Mouse (Mus musculus): Measurements from ENCODE around the gene Saal1. TPM values are rescaled to one million over a fixed set of nuclear protein-coding genes. Genes with fewer than 3 reads are reported as not detected.
"Not testable (repeated sequence)": the region's sequence is repeated elsewhere in the genome, so short reads cannot be mapped to it uniquely, and the experiment has no call there.

The Saal1 gene
- total and polyA plus RNA-seq, 2 experiments from 2014 or later = 13.3 to 14.3 TPM

DNA sequence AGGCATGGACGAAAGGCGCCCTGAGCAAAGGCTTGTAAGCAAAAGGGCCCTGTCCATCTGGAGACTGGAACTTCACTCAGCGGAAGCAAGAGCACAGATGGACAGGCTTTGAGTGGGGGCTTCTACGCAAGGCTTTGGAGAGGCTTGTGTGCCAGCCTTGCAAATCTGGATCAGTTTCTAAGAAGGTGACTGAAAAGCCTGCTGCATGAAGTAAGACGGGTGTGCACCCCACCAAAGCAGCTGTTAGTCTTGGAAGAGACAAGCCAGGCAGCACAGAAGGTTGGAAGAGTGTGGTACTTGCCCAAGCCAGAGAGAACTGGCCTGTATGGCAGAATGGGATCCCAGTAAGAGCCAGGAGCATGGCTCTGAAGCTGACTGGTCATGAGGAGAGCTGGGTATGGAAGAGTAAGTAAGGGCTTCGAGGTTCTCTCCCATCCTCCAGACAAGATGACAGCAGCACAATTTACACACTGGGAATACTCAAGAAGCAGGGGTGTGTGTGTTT is 9.9 kb downstream of the Saal1 start:
- Histone ChIP-seq H3K27ac (ENCODE audit: low read depth, low read length) (no peak overlapping the region), H3K4me2 (ENCODE audit: low read depth) (no peak overlapping the region), H3K9me3 (ENCODE audit: low read length) (no peaks in the 10 kb centered on the region), H3K9ac (no peak overlapping the region), H3K36me3 (ENCODE audit: insufficient read depth) (peaks cover 83% of the 10 kb centered on the region), H3K4me3 (ENCODE audit: low read depth, low read length) (no peak overlapping the region), H3K27me3 (ENCODE audit: insufficient read depth, low read length) (no peaks in the 10 kb centered on the region), H3K4me1 (ENCODE audit: insufficient read depth) (no peaks in the 10 kb centered on the region)
- TF ChIP-seq CTCF (IDR thresholded peaks at IDR 0.05; ENCODE audit: low read depth) = no peak
- DNase-seq = no peak
- ATAC-seq = no peak
- WGBS = 83% methylated on average over 6 of the region's 6 CpGs

DNA sequence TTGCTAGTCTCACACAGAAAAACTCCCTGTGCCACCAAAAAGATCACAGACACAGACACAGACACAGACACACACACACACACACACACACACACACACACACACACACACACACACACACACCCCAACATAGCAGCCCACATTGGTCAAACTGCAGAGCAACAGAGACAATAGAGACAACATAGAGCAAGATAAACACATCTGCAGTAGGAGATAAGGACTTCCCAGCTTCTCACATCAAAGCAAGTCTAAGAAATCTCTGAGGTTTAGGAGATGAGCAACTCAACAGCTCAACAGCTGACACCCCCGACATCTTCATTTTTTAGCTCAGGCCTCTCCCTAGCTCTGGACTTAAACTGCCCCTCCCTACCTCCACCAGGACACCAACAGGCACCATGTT is 13.7 kb downstream of the Saal1 start:
- ATAC-seq (no peak), DNase-seq (no peak)
- no peak overlapping the region for H3K4me2 ChIP-seq (ENCODE audit: low read depth)
- no peak overlapping the region for H3K4me3 ChIP-seq (ENCODE audit: low read depth, low read length)
- no peaks in the 10 kb centered on the region for H3K27me3 ChIP-seq (ENCODE audit: insufficient read depth, low read length)
- H3K4me1 ChIP-seq (ENCODE audit: insufficient read depth) = no peaks in the 10 kb centered on the region
- 96% methylated on average over 1 of the region's 1 CpGs for WGBS
- H3K9me3 ChIP-seq (ENCODE audit: low read length) = no peaks in the 10 kb centered on the region
- no peak overlapping the region for H3K9ac ChIP-seq
- peaks cover 63% of the 10 kb centered on the region for H3K36me3 ChIP-seq (ENCODE audit: insufficient read depth)
- TF ChIP-seq CTCF (IDR thresholded peaks at IDR 0.05; ENCODE audit: low read depth) = no peak
- H3K27ac ChIP-seq (ENCODE audit: low read depth, low read length) = no peak overlapping the region

DNA sequence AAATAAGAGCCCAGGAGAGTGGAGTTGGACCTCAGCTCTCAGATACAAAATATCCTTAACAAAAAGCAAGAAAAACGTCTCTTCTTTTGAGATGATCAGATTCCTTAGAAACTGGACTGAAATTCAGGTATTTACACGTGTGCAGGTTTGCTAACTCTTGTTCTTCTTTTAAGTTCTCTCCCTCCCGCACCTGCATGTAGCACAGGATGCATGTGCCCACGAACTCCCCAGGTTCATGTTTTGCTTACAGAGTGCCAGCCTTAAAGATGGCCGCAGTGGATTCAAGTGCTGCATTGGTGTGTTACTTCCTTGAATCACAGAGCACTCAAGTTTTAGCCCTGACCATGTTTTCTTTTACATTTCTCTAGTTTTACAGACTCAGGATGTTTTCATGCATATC is 23.7 kb downstream of the Saal1 start:
- Histone ChIP-seq H3K36me3 (ENCODE audit: insufficient read depth) (peaks cover 25% of the 10 kb centered on the region), H3K9ac (no peak overlapping the region), H3K27ac (ENCODE audit: low read depth, low read length) (no peak overlapping the region), H3K4me2 (ENCODE audit: low read depth) (no peak overlapping the region), H3K27me3 (ENCODE audit: insufficient read depth, low read length) (no peaks in the 10 kb centered on the region), H3K4me3 (ENCODE audit: low read depth, low read length) (no peak overlapping the region), H3K4me1 (ENCODE audit: insufficient read depth) (no peaks in the 10 kb centered on the region), H3K9me3 (ENCODE audit: low read length) (no peaks in the 10 kb centered on the region)
- no peak for ATAC-seq
- no peak for DNase-seq
- 88% methylated on average over 5 of the region's 5 CpGs for WGBS
- TF ChIP-seq CTCF (IDR thresholded peaks at IDR 0.05; ENCODE audit: low read depth) = no peak

DNA sequence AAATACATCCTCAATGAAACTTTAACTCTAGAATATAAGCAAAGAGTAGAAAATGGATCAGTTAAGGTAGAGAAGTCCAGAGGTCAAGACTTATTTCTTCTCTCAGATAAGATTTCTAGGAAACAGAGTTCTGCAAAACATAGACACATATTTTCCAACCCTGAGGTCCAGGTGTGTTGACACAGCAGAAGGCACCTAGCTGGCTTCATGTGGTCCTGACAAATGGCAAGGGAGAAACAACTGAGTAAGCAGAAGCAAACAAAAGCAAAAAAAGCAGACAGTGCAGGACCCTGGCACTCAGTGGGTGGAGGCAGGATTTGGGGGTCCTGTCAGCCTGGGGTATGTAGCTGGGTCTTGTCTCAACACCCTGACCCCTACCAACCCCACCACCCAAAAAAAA is 29.7 kb downstream of the Saal1 start:
- Histone ChIP-seq H3K4me1 (ENCODE audit: insufficient read depth) (no peaks in the 10 kb centered on the region), H3K4me3 (ENCODE audit: low read depth, low read length) (no peak overlapping the region), H3K27me3 (ENCODE audit: insufficient read depth, low read length) (no peaks in the 10 kb centered on the region), H3K27ac (ENCODE audit: low read depth, low read length) (no peak overlapping the region), H3K36me3 (ENCODE audit: insufficient read depth) (no peaks in the 10 kb centered on the region), H3K4me2 (ENCODE audit: low read depth) (no peak overlapping the region), H3K9me3 (ENCODE audit: low read length) (no peaks in the 10 kb centered on the region), H3K9ac (no peak overlapping the region)
- no peak for DNase-seq
- no peak for TF ChIP-seq CTCF (IDR thresholded peaks at IDR 0.05; ENCODE audit: low read depth)
- no peak for ATAC-seq

DNA sequence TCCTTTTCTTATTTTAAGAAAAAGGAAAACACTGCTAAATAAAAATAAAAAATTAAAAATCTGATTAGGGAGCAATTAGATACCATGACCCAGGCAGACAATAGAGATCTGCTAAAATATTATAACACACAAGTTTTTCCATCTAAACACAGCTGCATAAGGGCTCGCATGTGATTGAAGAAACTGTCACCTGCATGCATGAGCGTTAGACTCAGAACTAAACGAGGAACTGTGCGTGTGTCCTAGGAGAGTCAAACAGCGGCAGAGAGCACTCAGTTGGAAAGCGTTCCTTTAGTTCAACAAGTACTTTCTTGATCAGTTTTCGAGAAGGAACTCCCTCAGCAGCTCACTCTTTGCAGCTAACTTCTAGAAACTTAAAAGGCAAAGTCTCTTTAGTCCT is 31.4 kb downstream of the Saal1 start:
- not testable (repeated sequence) for H3K27ac ChIP-seq (ENCODE audit: low read depth, low read length); ATAC-seq; H3K4me3 ChIP-seq (ENCODE audit: low read depth, low read length); H3K9ac ChIP-seq; H3K9me3 ChIP-seq (ENCODE audit: low read length); H3K4me1 ChIP-seq (ENCODE audit: insufficient read depth); H3K27me3 ChIP-seq (ENCODE audit: insufficient read depth, low read length); DNase-seq; H3K36me3 ChIP-seq (ENCODE audit: insufficient read depth); H3K4me2 ChIP-seq (ENCODE audit: low read depth)
- WGBS = 79% methylated on average over 7 of the region's 7 CpGs

DNA sequence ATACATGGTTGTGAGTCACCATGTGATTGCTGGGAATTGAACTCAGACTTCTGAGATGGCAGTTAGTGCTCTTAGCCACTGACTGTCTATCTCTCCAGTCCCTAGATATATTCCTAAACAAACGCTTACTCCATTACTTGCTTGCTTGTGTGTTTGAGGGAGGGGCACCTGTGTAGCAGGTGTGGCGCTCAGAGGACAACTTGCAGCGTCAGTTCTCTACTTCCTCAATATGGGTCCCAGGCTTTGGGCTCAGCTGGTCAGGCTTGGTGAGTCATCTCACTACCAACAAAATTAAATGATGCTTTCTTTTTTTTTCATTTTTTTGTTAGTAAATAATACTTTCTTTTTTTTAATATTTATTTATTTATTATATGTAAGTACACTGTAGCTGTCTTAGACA is 32.1 kb downstream of the Saal1 start:
- no peak overlapping the region for H3K4me2 ChIP-seq (ENCODE audit: low read depth)
- no peak overlapping the region for H3K9ac ChIP-seq
- H3K27ac ChIP-seq (ENCODE audit: low read depth, low read length) = no peak overlapping the region
- no peaks in the 10 kb centered on the region for H3K36me3 ChIP-seq (ENCODE audit: insufficient read depth)
- WGBS = 90% methylated on average over 3 of the region's 3 CpGs
- no peaks in the 10 kb centered on the region for H3K9me3 ChIP-seq (ENCODE audit: low read length)
- no peak for TF ChIP-seq CTCF (IDR thresholded peaks at IDR 0.05; ENCODE audit: low read depth)
- no peaks in the 10 kb centered on the region for H3K27me3 ChIP-seq (ENCODE audit: insufficient read depth, low read length)
- no peak overlapping the region for H3K4me3 ChIP-seq (ENCODE audit: low read depth, low read length)
- DNase-seq = no peak
- no peak for ATAC-seq
- no peaks in the 10 kb centered on the region for H3K4me1 ChIP-seq (ENCODE audit: insufficient read depth)

DNA sequence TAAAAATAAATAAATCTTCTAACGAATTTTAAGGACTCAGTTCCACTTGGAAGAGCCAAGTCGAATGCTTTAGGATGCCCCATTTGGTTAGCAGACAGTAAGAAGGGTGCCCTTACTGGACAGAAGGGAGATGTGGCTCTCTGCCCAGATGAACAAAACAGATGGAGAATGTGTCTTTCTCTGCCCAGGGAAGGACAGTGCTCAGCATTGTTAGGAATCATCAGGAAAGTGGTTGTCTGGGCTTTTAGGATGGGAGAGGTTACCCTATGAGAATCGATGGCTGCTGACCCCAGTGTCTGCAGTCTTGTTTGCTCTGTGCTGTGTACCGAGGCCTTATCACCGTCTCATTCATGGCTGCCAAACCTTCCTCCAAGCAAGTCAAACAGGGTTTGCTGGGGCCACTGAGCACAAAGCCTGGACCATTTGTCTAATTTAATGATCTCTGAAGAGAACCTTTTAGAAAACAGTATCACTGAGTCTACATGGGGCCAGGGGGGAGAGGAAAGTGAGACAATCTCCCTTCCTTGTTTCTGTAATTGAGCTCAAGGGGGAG is 33.6 kb downstream of the Saal1 start:
- Histone ChIP-seq H3K4me2 (ENCODE audit: low read depth) (no peak overlapping the region), H3K4me3 (ENCODE audit: low read depth, low read length) (no peak overlapping the region), H3K9me3 (ENCODE audit: low read length) (no peaks in the 10 kb centered on the region), H3K4me1 (ENCODE audit: insufficient read depth) (0 out of 2 replicates have a peak, but pooled peaks cover under 1% of the 10 kb centered on the region), H3K36me3 (ENCODE audit: insufficient read depth) (no peaks in the 10 kb centered on the region), H3K27ac (ENCODE audit: low read depth, low read length) (no peak overlapping the region), H3K9ac (no peak overlapping the region), H3K27me3 (ENCODE audit: insufficient read depth, low read length) (no peaks in the 10 kb centered on the region)
- TF ChIP-seq CTCF (IDR thresholded peaks at IDR 0.05; ENCODE audit: low read depth) = no peak
- 57% methylated on average over 5 of the region's 5 CpGs for WGBS
- ATAC-seq (no peak), DNase-seq (no peak)

All from forebrain, postnatal 0 days (tissue).